Mouse (Mus musculus): ENCODE measurements around the gene Paf1. TPM values are rescaled to one million over a fixed set of nuclear protein-coding genes. Genes with fewer than 3 reads are reported as not detected.

The Paf1 gene
- polyA plus RNA-seq, 1 experiment, result 102 TPM

DNA sequence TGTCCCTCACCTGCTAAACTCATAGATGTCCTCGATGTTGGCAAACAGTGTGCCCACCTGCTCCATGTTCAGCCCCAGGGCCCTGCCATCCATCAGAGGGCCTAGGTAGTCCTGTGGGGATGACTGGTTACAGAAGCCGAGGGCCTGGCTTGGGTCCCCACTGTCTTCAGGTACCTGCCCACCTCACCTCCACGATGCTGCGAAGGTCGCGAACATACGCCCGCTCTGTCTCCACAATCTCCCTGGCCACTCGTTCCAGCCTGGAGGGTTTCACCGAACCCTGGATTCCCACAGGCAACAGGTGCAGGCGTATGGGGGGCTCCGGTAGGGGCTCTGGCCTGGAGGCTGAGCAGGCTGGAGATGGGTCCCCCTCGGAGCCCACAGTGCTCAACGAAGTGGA lies 22.7 kb upstream of the Paf1 start:
- no peak for TF ChIP-seq CTCF (IDR thresholded peaks at IDR 0.05; ENCODE audit: low read depth, low read length)
- no peak for TF ChIP-seq POLR2A (IDR thresholded peaks at IDR 0.05; ENCODE audit: borderline replicate concordance, low read depth, low read length)
- H3K4me1 ChIP-seq (ENCODE audit: control insufficient read depth, insufficient read depth, low read length), result peaks cover 10% of the 10 kb centered on the region
- no peak overlapping the region for H3K4me3 ChIP-seq (ENCODE audit: insufficient read depth, low read length)
- H3K27ac ChIP-seq (ENCODE audit: insufficient read depth, low read depth, low read length), result no peak overlapping the region

DNA sequence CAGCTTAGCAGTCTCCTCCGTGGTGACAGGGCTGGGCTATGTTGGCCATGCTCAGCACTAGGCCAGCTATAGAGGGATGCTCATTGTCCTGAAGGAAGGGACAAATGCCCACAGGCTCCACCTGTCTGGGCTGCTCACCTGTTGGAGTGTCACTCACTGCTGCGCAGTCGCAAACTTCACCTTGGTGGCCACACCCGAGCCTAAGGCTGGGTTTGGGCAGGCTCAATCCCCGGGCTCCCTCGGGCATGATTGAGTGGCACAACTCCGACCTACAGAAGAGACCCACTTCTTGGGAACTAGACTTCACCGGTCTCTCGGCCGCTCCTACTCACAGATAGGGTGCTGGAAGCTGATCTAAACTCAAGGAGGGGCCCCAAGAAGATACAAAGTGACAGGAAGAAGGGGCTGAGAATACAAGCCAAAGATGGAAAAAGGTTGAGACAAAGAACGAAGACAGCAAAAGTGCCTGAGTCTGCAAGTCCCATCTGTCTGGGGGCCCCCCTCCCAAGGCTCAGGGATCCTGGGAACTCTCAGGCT lies 21.7 kb upstream of the Paf1 start:
- no peak for TF ChIP-seq POLR2A (IDR thresholded peaks at IDR 0.05; ENCODE audit: borderline replicate concordance, low read depth, low read length)
- H3K27ac ChIP-seq (ENCODE audit: insufficient read depth, low read depth, low read length), result no peak overlapping the region

DNA sequence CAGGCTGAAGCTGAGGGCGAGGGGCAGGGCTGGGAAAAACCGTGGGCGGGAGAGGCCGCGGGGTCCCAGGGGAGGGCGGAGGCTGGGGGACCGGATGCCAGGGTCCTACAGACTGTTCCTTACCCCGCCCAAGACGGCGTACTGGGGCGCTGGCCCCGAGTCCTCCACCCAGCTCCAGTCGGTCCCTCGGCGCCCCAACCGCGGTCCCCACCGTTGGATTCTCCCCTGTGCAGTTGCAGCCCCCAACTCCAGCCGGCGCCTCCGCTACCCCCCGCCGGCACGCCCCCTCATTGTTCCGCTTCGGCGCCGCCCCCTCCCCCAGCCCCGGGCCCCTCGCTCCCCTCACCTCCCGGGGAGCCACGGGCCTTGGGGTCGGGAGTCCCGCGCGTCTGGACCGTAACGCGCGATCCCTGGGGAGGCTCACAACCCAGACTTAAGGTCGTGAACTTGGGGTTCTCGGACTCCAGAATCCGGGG lies 21.2 kb upstream of the Paf1 start:
- TF ChIP-seq CTCF (IDR thresholded peaks at IDR 0.05; ENCODE audit: low read depth, low read length), result no peak
- TF ChIP-seq POLR2A (IDR thresholded peaks at IDR 0.05; ENCODE audit: borderline replicate concordance, low read depth, low read length), result no peak
- peak overlapping the region; percentile 79 for H3K4me3 ChIP-seq (ENCODE audit: insufficient read depth, low read length)
- no peak overlapping the region for H3K27ac ChIP-seq (ENCODE audit: insufficient read depth, low read depth, low read length)
- peaks cover 10% of the 10 kb centered on the region for H3K4me1 ChIP-seq (ENCODE audit: control insufficient read depth, insufficient read depth, low read length)

More for the DNA sequence above, 21.7 kb upstream of the Paf1 start:
- Histone ChIP-seq H3K4me1 (ENCODE audit: control insufficient read depth, insufficient read depth, low read length) (peaks cover 10% of the 10 kb centered on the region), H3K4me3 (ENCODE audit: insufficient read depth, low read length) (peak overlapping the region; percentile 79)

DNA sequence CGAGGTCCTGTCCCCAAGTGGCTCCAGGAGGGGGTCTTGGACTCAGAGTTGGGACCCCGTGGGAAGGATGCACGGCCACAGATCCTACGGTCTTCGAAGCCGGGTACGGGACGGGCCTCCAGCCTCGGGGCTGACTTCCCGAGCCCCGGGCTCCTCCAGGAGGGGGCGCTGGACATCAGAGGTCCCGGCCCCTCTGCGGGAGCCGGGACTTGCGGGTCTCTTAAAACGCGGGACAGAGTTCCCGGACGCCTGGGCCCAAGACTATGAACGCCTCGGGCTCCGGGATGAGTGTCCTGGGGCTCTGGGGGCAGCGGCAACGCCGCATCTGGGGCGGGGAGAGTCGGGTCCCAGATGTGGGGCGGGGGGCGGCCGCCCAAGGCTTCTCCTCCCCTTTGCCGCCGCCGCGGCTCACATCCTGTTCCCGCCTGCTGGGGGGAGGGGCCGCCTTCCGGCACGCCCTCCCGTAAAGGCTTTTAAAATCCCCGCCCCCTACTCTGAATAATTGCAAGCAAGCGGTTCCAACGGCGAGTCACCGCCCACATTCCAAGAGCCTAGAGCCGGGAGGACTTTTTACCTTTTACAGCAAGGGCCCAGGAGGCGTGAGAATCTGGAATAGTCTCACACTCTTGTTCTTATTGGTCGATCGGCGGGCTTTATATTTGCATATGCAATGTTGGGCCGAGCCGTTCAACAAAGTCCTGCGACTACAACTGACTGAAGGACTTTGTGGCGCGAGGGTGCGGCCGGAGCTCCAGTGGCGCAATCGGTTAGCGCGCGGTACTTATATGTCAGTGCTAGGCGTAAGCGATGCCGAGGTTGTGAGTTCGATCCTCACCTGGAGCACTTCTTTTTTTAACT lies 20.3 kb upstream of the Paf1 start, which contains the start of gene Plekhg2:
Gene Plekhg2 (minus strand): TSS at position 349 of the 858 bp plus-strand sequence.
- Histone ChIP-seq H3K4me3 (ENCODE audit: insufficient read depth, low read length) (peak within 1 kb of the TSS; percentile 79), H3K4me1 (ENCODE audit: control insufficient read depth, insufficient read depth, low read length) (peaks cover 10% of the 10 kb centered on the region), H3K27ac (ENCODE audit: insufficient read depth, low read depth, low read length) (peak within 1 kb of the TSS; percentile 76)
- no peak for TF ChIP-seq POLR2A (IDR thresholded peaks at IDR 0.05; ENCODE audit: borderline replicate concordance, low read depth, low read length)
- peak; percentile 67 for TF ChIP-seq CTCF (IDR thresholded peaks at IDR 0.05; ENCODE audit: low read depth, low read length)

DNA sequence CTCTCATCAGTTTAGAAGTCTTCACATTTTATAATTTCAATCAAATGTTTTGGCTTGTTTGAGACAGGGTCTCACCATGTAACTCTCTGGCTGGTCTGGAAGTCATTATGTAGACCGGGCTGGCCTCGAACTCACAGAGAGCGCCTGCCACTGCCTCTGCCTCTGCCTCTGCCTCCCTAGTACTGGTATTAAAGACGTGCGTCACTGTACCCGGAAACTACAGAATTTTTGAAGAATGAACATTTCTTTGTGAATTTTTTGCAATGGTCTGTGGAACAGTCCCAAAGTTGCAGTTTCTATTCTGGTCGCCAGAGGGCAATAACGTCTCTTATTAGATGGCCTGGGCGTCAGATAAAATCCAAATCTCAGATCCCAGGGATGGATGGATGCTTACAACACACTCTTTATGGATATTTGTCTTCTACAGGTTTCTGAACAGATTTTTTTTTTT lies 19.6 kb upstream of the Paf1 start:
- H3K4me1 ChIP-seq (ENCODE audit: control insufficient read depth, insufficient read depth, low read length), result peaks cover 10% of the 10 kb centered on the region
- peak overlapping the region; percentile 76 for H3K27ac ChIP-seq (ENCODE audit: insufficient read depth, low read depth, low read length)
- H3K4me3 ChIP-seq (ENCODE audit: insufficient read depth, low read length), result peak overlapping the region; percentile 52
- no peak for TF ChIP-seq POLR2A (IDR thresholded peaks at IDR 0.05; ENCODE audit: borderline replicate concordance, low read depth, low read length)
- TF ChIP-seq CTCF (IDR thresholded peaks at IDR 0.05; ENCODE audit: low read depth, low read length), result no peak

DNA sequence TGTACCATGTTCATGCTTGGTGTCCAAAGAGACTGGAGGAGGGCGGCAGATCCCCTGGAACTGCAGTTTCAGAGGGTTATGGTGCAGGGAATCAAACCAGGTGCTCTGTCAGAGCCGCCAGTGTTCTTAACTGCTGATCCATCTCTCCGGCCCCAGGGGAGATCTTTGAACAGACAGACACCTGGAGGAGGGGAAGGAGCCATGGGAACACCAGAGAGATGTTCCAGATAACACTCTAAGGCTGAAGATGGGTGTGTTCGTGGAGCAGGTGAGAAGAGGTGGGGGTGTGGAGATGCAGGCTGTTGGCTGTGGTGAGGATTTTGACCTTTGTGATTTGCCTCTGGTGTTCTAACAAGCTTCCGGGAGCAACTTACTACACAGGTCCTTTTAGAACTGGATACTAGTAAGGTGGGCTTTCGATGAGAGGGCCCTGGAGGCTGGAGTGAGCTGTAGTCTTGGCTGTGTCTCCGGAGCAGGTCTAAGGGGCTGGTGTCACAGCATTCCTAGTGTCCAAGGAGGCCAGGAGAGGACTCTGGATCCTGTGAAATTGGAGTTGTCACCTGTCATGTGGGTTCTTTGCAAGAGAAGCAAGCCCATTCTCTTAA lies 18.8 kb upstream of the Paf1 start:
- Histone ChIP-seq H3K4me1 (ENCODE audit: control insufficient read depth, insufficient read depth, low read length) (peaks cover 10% of the 10 kb centered on the region), H3K27ac (ENCODE audit: insufficient read depth, low read depth, low read length) (peak overlapping the region; percentile 100), H3K4me3 (ENCODE audit: insufficient read depth, low read length) (no peak overlapping the region)
- no peak for TF ChIP-seq CTCF (IDR thresholded peaks at IDR 0.05; ENCODE audit: low read depth, low read length)
- TF ChIP-seq POLR2A (IDR thresholded peaks at IDR 0.05; ENCODE audit: borderline replicate concordance, low read depth, low read length), result no peak

GRCm38 (mm10) chr7:28374647-28375046 lies 18.1 kb upstream of the Paf1 start:
- TF ChIP-seq CTCF (IDR thresholded peaks at IDR 0.05; ENCODE audit: low read depth, low read length), result no peak
- TF ChIP-seq POLR2A (IDR thresholded peaks at IDR 0.05; ENCODE audit: borderline replicate concordance, low read depth, low read length), result no peak
- H3K27ac ChIP-seq (ENCODE audit: insufficient read depth, low read depth, low read length), result peak overlapping the region; percentile 100
- peak overlapping the region; percentile 84; the same call in 1 of the 2 replicates for H3K4me3 ChIP-seq (ENCODE audit: insufficient read depth, low read length)
- H3K4me1 ChIP-seq (ENCODE audit: control insufficient read depth, insufficient read depth, low read length), result peaks cover 10% of the 10 kb centered on the region

DNA sequence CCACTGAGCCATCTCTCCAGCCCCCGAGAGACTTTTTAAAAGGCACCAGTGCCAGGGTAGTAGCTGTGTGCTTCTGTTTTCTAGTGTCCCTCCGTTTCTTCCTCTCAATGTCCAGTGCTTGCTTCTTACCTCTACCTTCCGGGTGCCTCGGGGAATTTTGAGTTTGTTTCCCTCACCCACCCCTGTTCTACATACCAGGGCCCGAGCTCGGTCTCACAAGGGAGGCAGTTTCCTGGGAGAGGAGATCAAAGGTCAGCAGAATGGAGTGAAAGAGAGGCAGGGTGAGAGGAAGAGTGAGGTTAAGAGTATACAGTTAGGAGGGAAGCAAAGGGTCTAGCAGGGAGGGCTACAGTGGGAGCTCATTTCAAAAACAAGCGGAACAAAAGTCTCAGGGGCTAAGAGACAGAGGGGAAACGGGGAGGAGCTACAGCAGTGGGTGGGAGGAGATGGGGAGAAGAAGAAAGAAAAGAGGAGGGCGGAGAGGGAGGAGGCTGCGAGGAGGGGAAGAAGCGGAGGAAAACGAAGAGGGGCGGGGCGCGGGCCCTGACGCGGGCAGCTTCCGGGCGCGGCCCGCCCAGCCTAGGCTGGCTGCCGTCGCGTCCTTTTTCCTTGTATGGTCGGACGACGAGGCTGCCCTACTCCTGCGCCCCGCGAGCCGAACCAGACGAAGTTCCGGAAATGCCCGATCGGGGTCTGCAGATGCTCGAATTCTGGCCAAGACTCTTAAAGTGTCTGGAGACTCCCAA lies 17.4 kb upstream of the Paf1 start:
- peaks cover 11% of the 10 kb centered on the region for H3K4me1 ChIP-seq (ENCODE audit: control insufficient read depth, insufficient read depth, low read length)
- peak overlapping the region; percentile 100 for H3K27ac ChIP-seq (ENCODE audit: insufficient read depth, low read depth, low read length)
- TF ChIP-seq POLR2A (IDR thresholded peaks at IDR 0.05; ENCODE audit: borderline replicate concordance, low read depth, low read length) (no peak), CTCF (IDR thresholded peaks at IDR 0.05; ENCODE audit: low read depth, low read length) (no peak)
- peak overlapping the region; percentile 84 for H3K4me3 ChIP-seq (ENCODE audit: insufficient read depth, low read length)

- Histone ChIP-seq H3K4me3 (ENCODE audit: insufficient read depth, low read length) (peak overlapping the region; percentile 67), H3K27ac (ENCODE audit: insufficient read depth, low read depth, low read length) (peak overlapping the region; percentile 92), H3K4me1 (ENCODE audit: control insufficient read depth, insufficient read depth, low read length) (peaks cover 16% of the 10 kb centered on the region)
- TF ChIP-seq POLR2A (IDR thresholded peaks at IDR 0.05; ENCODE audit: borderline replicate concordance, low read depth, low read length), result no peak
- TF ChIP-seq CTCF (IDR thresholded peaks at IDR 0.05; ENCODE audit: low read depth, low read length), result no peak
Measured at GRCm38 (mm10) chr7:28376011-28376771, 16.6 kb upstream of the Paf1 start.

All from bone marrow macrophage, adult 2 months (primary cell).